Mouse (Mus musculus) E14TG2a.4 (cell line): Measurements from ENCODE around the gene Gadd45g.

Experiments used
- CTCF ChIP-seq: conservative IDR thresholded peaks from 2 replicates; pipeline ENCODE4 v1.5.1; 2014; ENCODE audit warnings: low read length
- NANOG ChIP-seq: IDR thresholded peaks from 2 replicates; pipeline ENCODE4 v1.6.1; 2014; ENCODE audit warnings: borderline replicate concordance, low read length, mixed read lengths

DNA sequence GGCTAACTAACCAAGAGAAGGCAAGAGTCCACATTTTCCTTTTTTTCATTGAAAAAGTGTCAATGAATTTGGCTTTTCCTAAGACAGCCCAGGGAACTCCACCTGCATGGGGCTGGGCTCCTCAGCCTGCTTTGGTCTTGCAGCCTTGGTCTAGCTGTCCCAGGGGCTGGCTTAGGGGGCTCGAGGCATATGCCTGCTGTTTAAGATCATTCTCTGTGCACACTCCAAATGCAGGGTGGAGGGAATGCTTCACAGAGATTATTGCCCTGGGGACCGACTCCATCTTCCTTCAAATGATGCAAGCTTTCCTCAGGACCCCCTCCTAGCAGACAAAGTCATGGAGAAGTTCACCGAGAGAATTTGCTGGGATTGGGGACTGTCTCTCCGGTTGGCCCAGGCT is 3.2 kb upstream of the Gadd45g start:
- TF ChIP-seq CTCF: no peak
- TF ChIP-seq NANOG: no peak
